Mouse (Mus musculus) liver, embryonic 14.5 days (tissue): Measurements from ENCODE around the gene Gm16503. TPM values are rescaled to one million over a fixed set of nuclear protein-coding genes. Genes with fewer than 3 reads are reported as not detected.

ENCODE experiments used
- ATAC-seq: fragments of 200-750 bp; cut with Nextera tagmentation; 2 replicates; pipeline ENCODE4 v1.8.0; 2017; ENCODE audit warnings: moderate number of reproducible peaks, mild to moderate bottlenecking, moderate library complexity; ENCODE audit not compliant: insufficient read depth
- DNase-seq, 3 experiments: peaks; one replicate each; pipeline ENCODE4 v3.0.0-alpha.2; 2012 to 2013; ENCODE audit warnings: low read depth in 3 of 3, low spot score in 3 of 3
- H3K27ac ChIP-seq: fragments of 300-500 bp; sonication (generic); 2 replicates; pipeline ENCODE4 v1.5.1; 2014; ENCODE audit warnings: moderate library complexity, mild to moderate bottlenecking, control low read depth, inconsistent platforms
- H3K27me3 ChIP-seq: fragments of 300-500 bp; sonication (generic); 2 replicates; pipeline ENCODE4 v1.6.1; 2014; ENCODE audit warnings: mild to moderate bottlenecking, low read length, moderate library complexity; ENCODE audit not compliant: control insufficient read depth, insufficient read depth
- H3K36me3 ChIP-seq: fragments of 300-500 bp; sonication (generic); replicated peaks from 2 replicates; pipeline ENCODE4 v1.6.1; 2014; ENCODE audit warnings: low read depth; ENCODE audit not compliant: control insufficient read depth, insufficient read depth
- H3K4me1 ChIP-seq, 2 experiments: fragments of 200-500 bp in 1 of 2; fragments of 300-500 bp in 1 of 2; sonication (generic) in 1 of 2; replicated peaks; 2 replicates each; pipeline ENCODE4 v1.6.1; 2012 to 2014; ENCODE audit warnings: antibody characterized with exemption in 1 of 2, inconsistent platforms in 1 of 2, low read length in 1 of 2; ENCODE audit not compliant: control insufficient read depth in 2 of 2, insufficient read depth in 2 of 2
- H3K4me2 ChIP-seq: fragments of 300-500 bp; sonication (generic); 2 replicates; pipeline ENCODE4 v1.6.1; 2014; ENCODE audit warnings: low read depth, mild to moderate bottlenecking, control low read depth, moderate library complexity
- H3K4me3 ChIP-seq, 2 experiments: fragments of 200-500 bp in 1 of 2; fragments of 300-500 bp in 1 of 2; sonication (generic) in 1 of 2; 2 replicates each; pipeline ENCODE4 v1.5.1; 2012 to 2014; ENCODE audit warnings: low read depth in 2 of 2, low read length in 2 of 2, mild to moderate bottlenecking in 2 of 2, control low read depth in 1 of 2, inconsistent platforms in 1 of 2, moderate library complexity in 1 of 2; ENCODE audit not compliant: insufficient read depth in 1 of 2
- H3K9ac ChIP-seq: fragments of 300-500 bp; sonication (generic); replicated peaks from 2 replicates; pipeline ENCODE4 v1.6.1; 2014; ENCODE audit warnings: mild to moderate bottlenecking, control low read depth, moderate library complexity
- H3K9me3 ChIP-seq: fragments of 300-500 bp; sonication (generic); 2 replicates; pipeline ENCODE4 v1.6.1; 2016; ENCODE audit warnings: low read length, mixed read lengths; ENCODE audit not compliant: control insufficient read depth
- CTCF ChIP-seq: IDR thresholded peaks from 2 replicates; pipeline ENCODE4 v1.5.1; 2016; ENCODE audit warnings: antibody characterized with exemption, low read depth, control low read depth
- EP300 ChIP-seq: IDR thresholded peaks from 2 replicates; pipeline ENCODE4 v1.6.1; 2016; ENCODE audit warnings: antibody characterized with exemption, low read depth
- WGBS: fragments of 180-500 bp; shearing (Covaris S2); extraction: QIAGEN DNeasy Blood & Tissue Kit; methylation state at CpG from one replicate; pipeline ENCODE4 v1.1.7; 2014; ENCODE audit not compliant: insufficient replicate concordance; 5-methylcytosine and 5-hydroxymethylcytosine counted together
- polyA plus RNA-seq, 2 experiments: library from polyadenylated mRNA; depleted of rRNA in 1 of 2; stranded (reverse) in 1 of 2; unstranded in 1 of 2; fragments of >200 nt; fragmentation: Nextera tagmentation in 1 of 2; extraction: Ambion mirVana in 1 of 2; gene quantifications; 2 replicates each; pipeline versions ENCODE4 v1.2.1 to v1.2.3; 2012 to 2014

The Gm16503 gene
- polyA plus RNA-seq, 2 experiments, result 0.04 to 0.16 TPM

DNA sequence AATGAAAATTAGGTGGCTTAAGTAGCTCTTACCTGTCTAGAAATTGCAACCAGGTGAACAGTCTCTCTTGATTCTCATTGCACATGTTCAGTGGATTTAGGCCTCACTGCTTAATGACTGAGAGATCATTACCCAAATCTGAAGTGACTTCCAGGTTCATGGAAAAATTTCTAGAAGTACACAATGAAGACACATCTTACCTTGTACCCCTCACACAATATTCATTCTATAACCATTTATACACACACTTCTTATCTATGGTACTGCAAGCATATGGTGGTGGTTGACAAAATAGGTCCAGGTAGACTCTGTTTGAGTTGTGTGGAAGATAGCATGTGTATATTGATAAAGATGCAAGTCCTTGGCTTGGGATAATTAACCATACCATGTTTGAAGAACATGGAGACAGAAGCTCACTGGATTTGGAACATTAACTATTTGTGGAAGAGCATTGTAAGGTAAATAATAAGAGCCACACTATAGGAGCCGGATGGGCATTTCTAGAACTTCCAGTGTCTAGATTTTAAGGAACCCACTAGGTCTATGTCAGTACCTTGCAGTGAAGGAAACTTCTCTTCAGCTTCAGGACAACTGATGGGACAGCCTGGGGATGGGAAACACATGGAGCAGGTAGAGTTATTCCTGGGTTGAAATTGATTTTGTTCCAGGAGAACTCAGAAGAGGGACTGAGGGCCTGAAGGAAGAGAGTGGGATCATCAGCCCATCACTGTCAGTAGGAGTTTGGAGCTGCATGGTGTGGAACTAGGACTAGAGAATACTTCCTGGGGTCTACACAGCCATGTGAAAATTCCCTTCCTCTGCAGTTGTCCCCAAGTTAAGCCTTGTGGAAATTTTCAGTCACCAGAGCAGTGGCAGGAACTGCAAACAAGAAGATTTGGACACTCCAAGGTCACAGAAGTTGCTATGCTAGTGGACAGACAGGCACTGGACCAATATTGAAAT is 46.8 kb downstream of the Gm16503 start:
- no peak overlapping the region for H3K27ac ChIP-seq
- DNase-seq (no peak), ATAC-seq (no peak)
- H3K4me1 ChIP-seq, result no peaks in the 10 kb centered on the region
- no peak overlapping the region for H3K4me2 ChIP-seq
- 45% methylated on average over 1 of the region's 1 CpGs for WGBS
- no peaks in the 10 kb centered on the region for H3K36me3 ChIP-seq
- H3K4me3 ChIP-seq, result no peak overlapping the region
- no peaks in the 10 kb centered on the region for H3K27me3 ChIP-seq
- peaks cover 3% of the 10 kb centered on the region; the same call in 1 of the 2 replicates for H3K9me3 ChIP-seq
- TF ChIP-seq CTCF (no peak), EP300 (no peak)
- no peak overlapping the region for H3K9ac ChIP-seq

Other genes starting within 250 kb of the Gm16503 start
- gene Zfp988, start 234.5 kb upstream of the Gm16503 start, polyA plus RNA-seq (2012; rRNA removed), result not detected in 2 replicates
- gene Zfp988, start 234.5 kb upstream of the Gm16503 start, polyA plus RNA-seq (2014; fragmentation: Nextera tagmentation; extraction: Ambion mirVana), result 0.14 TPM in 1 of 2 replicates, not detected in the other
- 0.04 TPM in 1 of 2 replicates, not detected in the other for gene Zfp978, start 178.9 kb upstream of the Gm16503 start, polyA plus RNA-seq (2012; rRNA removed)
- 0.18 TPM in 1 of 2 replicates, not detected in the other for gene Zfp978, start 178.9 kb upstream of the Gm16503 start, polyA plus RNA-seq (2014; fragmentation: Nextera tagmentation; extraction: Ambion mirVana)
- gene Zfp982, start 47.8 kb upstream of the Gm16503 start, polyA plus RNA-seq (2012; rRNA removed), result 0.54 and 1.3 TPM in 2 replicates
- 1.6 and 2.0 TPM in 2 replicates for gene Zfp982, start 47.8 kb upstream of the Gm16503 start, polyA plus RNA-seq (2014; fragmentation: Nextera tagmentation; extraction: Ambion mirVana)
- gene Zfp985, start 13.1 kb downstream of the Gm16503 start, polyA plus RNA-seq (2012; rRNA removed), result 0.03 and 0.04 TPM in 2 replicates
- gene Zfp985, start 13.1 kb downstream of the Gm16503 start, polyA plus RNA-seq (2014; fragmentation: Nextera tagmentation; extraction: Ambion mirVana), result 0.08 and 0.14 TPM in 2 replicates
- gene Zfp979, start 102.3 kb downstream of the Gm16503 start, polyA plus RNA-seq (2012; rRNA removed), result 0.57 and 1.3 TPM in 2 replicates
- gene Zfp979, start 102.3 kb downstream of the Gm16503 start, polyA plus RNA-seq (2014; fragmentation: Nextera tagmentation; extraction: Ambion mirVana), result 2.3 and 2.7 TPM in 2 replicates
- gene Zfp534, start 162.3 kb downstream of the Gm16503 start, polyA plus RNA-seq (2012; rRNA removed), result not detected in 2 replicates
- gene Zfp534, start 162.3 kb downstream of the Gm16503 start, polyA plus RNA-seq (2014; fragmentation: Nextera tagmentation; extraction: Ambion mirVana), result not detected in 2 replicates